Mouse (Mus musculus): ENCODE measurements at regions not wholly inside any gene's neighbourhood (a gene's known extent, or its start where the extent isn't known, plus 50 kb on each side); places are given as distances from the start of the nearest gene placed in this dataset.
"Not testable (repeated sequence)": the region's sequence is repeated elsewhere in the genome, so short reads cannot be mapped to it uniquely, and the experiment has no call there.

GRCm38 (mm10) chr5:14391793-14392192 is 122.9 kb upstream of the Pclo start:
- TF ChIP-seq POLR2A (IDR thresholded peaks at IDR 0.05; ENCODE audit: insufficient read depth, low read depth, low read length) (no peak), CTCF (IDR thresholded peaks at IDR 0.05) (no peak), EP300 (IDR thresholded peaks at IDR 0.05; ENCODE audit: insufficient read depth, low read depth, low read length) (no peak)
- H3K79me2 ChIP-seq (replicated peaks; ENCODE audit: control insufficient read depth, insufficient read depth, low read length), result no peaks in the 10 kb centered on the region
- no peaks in the 10 kb centered on the region for H3K27me3 ChIP-seq (ENCODE audit: control insufficient read depth, insufficient read depth, low read length)
- intact Hi-C loops (cut with DNase I), result no loop called here
- no peaks in the 10 kb centered on the region for H3K36me3 ChIP-seq (ENCODE audit: control insufficient read depth, insufficient read depth, low read length)
- no peaks in the 10 kb centered on the region for H3K4me1 ChIP-seq (ENCODE audit: control insufficient read depth, insufficient read depth, low read length)
- H3K9ac ChIP-seq (ENCODE audit: low read depth, low read length), result no peak overlapping the region
- DNase-seq, result no peak
- H3K27ac ChIP-seq, result no peak overlapping the region
- WGBS, result 52% methylated on average over 3 of the region's 3 CpGs
- no peak overlapping the region for H3K4me3 ChIP-seq

GRCm38 (mm10) chr5:14403381-14403780 is 111.3 kb upstream of the Pclo start:
- intact Hi-C loops (cut with DNase I); DNase-seq; H3K9ac ChIP-seq (ENCODE audit: low read depth, low read length); H3K4me3 ChIP-seq; H3K79me2 ChIP-seq (replicated peaks; ENCODE audit: control insufficient read depth, insufficient read depth, low read length); H3K36me3 ChIP-seq (ENCODE audit: control insufficient read depth, insufficient read depth, low read length); H3K27ac ChIP-seq; H3K27me3 ChIP-seq (ENCODE audit: control insufficient read depth, insufficient read depth, low read length); H3K4me1 ChIP-seq (ENCODE audit: control insufficient read depth, insufficient read depth, low read length): not testable (repeated sequence)
- 62% methylated on average over 12 of the region's 12 CpGs for WGBS

- no peak for DNase-seq
- no peak overlapping the region for H3K9ac ChIP-seq (ENCODE audit: low read depth, low read length)
- intact Hi-C loops (cut with DNase I), result no loop called here
- H3K4me3 ChIP-seq, result no peak overlapping the region
- WGBS, result 47% methylated on average over 2 of the region's 2 CpGs
- H3K27me3 ChIP-seq (ENCODE audit: control insufficient read depth, insufficient read depth, low read length), result no peaks in the 10 kb centered on the region
- H3K4me1 ChIP-seq (ENCODE audit: control insufficient read depth, insufficient read depth, low read length), result no peaks in the 10 kb centered on the region
- no peak for TF ChIP-seq EP300 (IDR thresholded peaks at IDR 0.05; ENCODE audit: insufficient read depth, low read depth, low read length)
- TF ChIP-seq POLR2A (IDR thresholded peaks at IDR 0.05; ENCODE audit: insufficient read depth, low read depth, low read length), result no peak
- TF ChIP-seq CTCF (IDR thresholded peaks at IDR 0.05), result no peak
- no peaks in the 10 kb centered on the region for H3K79me2 ChIP-seq (replicated peaks; ENCODE audit: control insufficient read depth, insufficient read depth, low read length)
- no peak overlapping the region for H3K27ac ChIP-seq
- no peaks in the 10 kb centered on the region for H3K36me3 ChIP-seq (ENCODE audit: control insufficient read depth, insufficient read depth, low read length)
Observed at GRCm38 (mm10) chr5:14404344-14404743, 110.4 kb upstream of the Pclo start.

- no peak overlapping the region for H3K27ac ChIP-seq
- H3K27me3 ChIP-seq (ENCODE audit: control insufficient read depth, insufficient read depth, low read length), result no peaks in the 10 kb centered on the region
- no peaks in the 10 kb centered on the region for H3K4me1 ChIP-seq (ENCODE audit: control insufficient read depth, insufficient read depth, low read length)
- TF ChIP-seq POLR2A (IDR thresholded peaks at IDR 0.05; ENCODE audit: insufficient read depth, low read depth, low read length) (no peak), CTCF (IDR thresholded peaks at IDR 0.05) (no peak), EP300 (IDR thresholded peaks at IDR 0.05; ENCODE audit: insufficient read depth, low read depth, low read length) (no peak)
- no peak overlapping the region for H3K4me3 ChIP-seq
- no peaks in the 10 kb centered on the region for H3K36me3 ChIP-seq (ENCODE audit: control insufficient read depth, insufficient read depth, low read length)
- H3K79me2 ChIP-seq (replicated peaks; ENCODE audit: control insufficient read depth, insufficient read depth, low read length), result no peaks in the 10 kb centered on the region
- intact Hi-C loops (cut with DNase I), result no loop called here
- WGBS, result 81% methylated on average over 1 of the region's 1 CpGs
- no peak overlapping the region for H3K9ac ChIP-seq (ENCODE audit: low read depth, low read length)
- no peak for DNase-seq
Observed at GRCm38 (mm10) chr5:14415234-14415862, 99.4 kb upstream of the Pclo start.

- no peaks in the 10 kb centered on the region for H3K79me2 ChIP-seq (replicated peaks; ENCODE audit: control insufficient read depth, insufficient read depth, low read length)
- DNase-seq, result no peak
- intact Hi-C loops (cut with DNase I), result no loop called here
- WGBS, result 52% methylated on average over 5 of the region's 5 CpGs
- no peak overlapping the region for H3K4me3 ChIP-seq
- TF ChIP-seq EP300 (IDR thresholded peaks at IDR 0.05; ENCODE audit: insufficient read depth, low read depth, low read length) (no peak), POLR2A (IDR thresholded peaks at IDR 0.05; ENCODE audit: insufficient read depth, low read depth, low read length) (no peak), CTCF (IDR thresholded peaks at IDR 0.05) (no peak)
- H3K9ac ChIP-seq (ENCODE audit: low read depth, low read length), result no peak overlapping the region
- H3K4me1 ChIP-seq (ENCODE audit: control insufficient read depth, insufficient read depth, low read length), result no peaks in the 10 kb centered on the region
- H3K27ac ChIP-seq, result no peak overlapping the region
- no peaks in the 10 kb centered on the region for H3K36me3 ChIP-seq (ENCODE audit: control insufficient read depth, insufficient read depth, low read length)
- H3K27me3 ChIP-seq (ENCODE audit: control insufficient read depth, insufficient read depth, low read length), result no peaks in the 10 kb centered on the region
Observed at GRCm38 (mm10) chr5:14453082-14453481, 61.6 kb upstream of the Pclo start.
